Mouse (Mus musculus): Measurements from ENCODE around the gene Gm6793. TPM values are rescaled to one million over a fixed set of nuclear protein-coding genes. Genes with fewer than 3 reads are reported as not detected.

Gm6793 gene
- polyA plus RNA-seq, 1 experiment from 2014 or later = 0.63 TPM

GRCm38 (mm10) chr8:111976326-111976725 is 38.5 kb downstream of the Gm6793 start:
- no peaks in the 10 kb centered on the region for H3K4me1 ChIP-seq (replicated peaks)
- H3K27ac ChIP-seq = no peak overlapping the region
- H3K36me3 ChIP-seq = peaks cover 11% of the 10 kb centered on the region; the same call in 1 of the 2 replicates
- no peak overlapping the region for H3K4me3 ChIP-seq (replicated peaks)
- WGBS = 93% methylated on average over 2 of the region's 2 CpGs
- no peak overlapping the region for H3K9ac ChIP-seq
- H3K4me2 ChIP-seq (replicated peaks) = no peak overlapping the region
- no peak for ATAC-seq
- H3K9me3 ChIP-seq = no peaks in the 10 kb centered on the region
- no peaks in the 10 kb centered on the region for H3K27me3 ChIP-seq (replicated peaks)

- Histone ChIP-seq H3K4me2 (replicated peaks) (no peak overlapping the region), H3K9ac (no peak overlapping the region), H3K36me3 (peaks cover 11% of the 10 kb centered on the region; the same call in 1 of the 2 replicates), H3K9me3 (no peaks in the 10 kb centered on the region), H3K27me3 (replicated peaks) (no peaks in the 10 kb centered on the region), H3K27ac (no peak overlapping the region), H3K4me3 (replicated peaks) (no peak overlapping the region), H3K4me1 (replicated peaks) (no peaks in the 10 kb centered on the region)
- no peak for ATAC-seq
- 93% methylated on average over 2 of the region's 2 CpGs for WGBS
These were observed 39.1 kb downstream of the Gm6793 start for GRCm38 (mm10) chr8:111975706-111976105.

DNA sequence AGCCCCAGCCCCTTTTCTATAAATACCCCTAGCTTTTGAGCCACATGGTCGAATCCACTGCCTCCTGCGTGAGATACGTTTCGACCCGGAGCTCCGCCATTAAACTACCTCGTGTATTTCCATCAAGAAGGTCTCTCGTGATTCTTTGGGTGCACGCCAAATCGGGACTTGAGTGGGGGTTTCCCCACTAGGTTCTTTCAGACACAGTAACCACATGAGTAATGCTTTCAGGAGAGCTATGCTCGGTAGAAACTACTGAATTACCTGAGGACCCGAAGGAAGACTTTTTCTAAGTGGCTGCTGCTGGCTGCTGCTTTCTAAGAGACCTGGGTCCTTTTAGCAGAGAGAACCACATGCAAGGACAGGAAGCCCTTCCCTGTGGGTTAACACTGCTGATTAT is 40.7 kb downstream of the Gm6793 start:
- no peak overlapping the region for H3K9ac ChIP-seq
- 96% methylated on average over 12 of the region's 12 CpGs for WGBS
- H3K4me3 ChIP-seq (replicated peaks) = no peak overlapping the region
- no peak overlapping the region for H3K27ac ChIP-seq
- H3K27me3 ChIP-seq (replicated peaks) = no peaks in the 10 kb centered on the region
- H3K4me2 ChIP-seq (replicated peaks) = no peak overlapping the region
- peaks cover 10% of the 10 kb centered on the region; the same call in 1 of the 2 replicates for H3K36me3 ChIP-seq
- H3K4me1 ChIP-seq (replicated peaks) = no peaks in the 10 kb centered on the region
- ATAC-seq = no peak
- H3K9me3 ChIP-seq = no peaks in the 10 kb centered on the region

DNA sequence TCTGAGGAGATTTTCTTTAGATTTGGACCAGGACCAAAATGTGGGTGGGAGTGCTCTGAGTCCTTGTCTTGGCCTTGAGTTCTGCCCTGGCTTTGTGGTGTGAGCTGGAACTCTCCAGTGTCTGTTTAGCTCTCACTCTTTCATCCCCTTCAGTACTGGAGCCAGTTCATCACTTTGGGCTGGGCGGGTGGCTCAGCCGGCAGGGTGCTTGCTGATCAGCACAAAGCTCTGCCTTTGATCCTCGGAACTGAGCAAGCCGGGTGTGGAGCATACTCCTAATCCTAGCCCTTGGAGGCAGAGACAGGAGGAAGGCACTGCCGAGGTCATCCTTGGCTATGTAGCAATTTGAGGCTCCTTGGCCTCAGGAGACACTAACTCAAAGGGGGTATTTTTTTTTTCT is 45.8 kb downstream of the Gm6793 start:
- H3K36me3 ChIP-seq = 0 out of 2 replicates have a peak, but pooled peaks cover 4% of the 10 kb centered on the region
- H3K4me2 ChIP-seq (replicated peaks) = no peak overlapping the region
- no peaks in the 10 kb centered on the region for H3K4me1 ChIP-seq (replicated peaks)
- no peak overlapping the region for H3K27ac ChIP-seq
- ATAC-seq = no peak
- no peaks in the 10 kb centered on the region for H3K9me3 ChIP-seq
- H3K9ac ChIP-seq = no peak overlapping the region
- H3K27me3 ChIP-seq (replicated peaks) = no peaks in the 10 kb centered on the region
- WGBS = 52% methylated on average over 5 of the region's 5 CpGs
- H3K4me3 ChIP-seq (replicated peaks) = no peak overlapping the region

DNA sequence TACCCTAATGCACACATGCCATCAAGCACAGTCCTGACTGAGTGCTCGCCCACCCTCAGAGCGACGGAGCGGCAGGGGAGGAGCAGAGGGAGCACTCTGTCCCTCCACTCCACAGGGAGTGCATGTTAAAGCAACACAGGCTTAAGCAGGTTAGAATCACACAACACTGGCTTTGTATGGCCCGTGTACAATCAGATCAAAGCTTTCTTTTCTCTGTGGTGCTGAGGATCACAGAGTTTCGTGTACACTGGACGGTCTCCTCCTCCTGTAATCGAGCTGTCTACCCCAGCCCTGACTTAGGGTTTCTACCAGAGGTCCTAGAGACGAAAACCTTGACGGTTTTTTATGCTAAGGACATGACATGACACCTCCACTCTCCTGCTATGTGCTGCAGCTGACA is 46.3 kb downstream of the Gm6793 start:
- Histone ChIP-seq H3K27ac (no peak overlapping the region), H3K27me3 (replicated peaks) (no peaks in the 10 kb centered on the region), H3K4me3 (replicated peaks) (no peak overlapping the region), H3K9ac (no peak overlapping the region), H3K36me3 (0 out of 2 replicates have a peak, but pooled peaks cover 4% of the 10 kb centered on the region), H3K4me1 (replicated peaks) (no peaks in the 10 kb centered on the region), H3K4me2 (replicated peaks) (no peak overlapping the region), H3K9me3 (no peaks in the 10 kb centered on the region)
- no peak for ATAC-seq
- WGBS = 89% methylated on average over 10 of the region's 10 CpGs

GRCm38 (mm10) chr8:111967246-111967870 is 47.5 kb downstream of the Gm6793 start:
- H3K36me3 ChIP-seq = 0 out of 2 replicates have a peak, but pooled peaks cover 4% of the 10 kb centered on the region
- no peak overlapping the region for H3K4me2 ChIP-seq (replicated peaks)
- no peaks in the 10 kb centered on the region for H3K4me1 ChIP-seq (replicated peaks)
- H3K4me3 ChIP-seq (replicated peaks) = no peak overlapping the region
- no peaks in the 10 kb centered on the region for H3K27me3 ChIP-seq (replicated peaks)
- no peak for ATAC-seq
- no peak overlapping the region for H3K27ac ChIP-seq
- H3K9ac ChIP-seq = no peak overlapping the region
- no peaks in the 10 kb centered on the region for H3K9me3 ChIP-seq
- WGBS = 78% methylated on average over 5 of the region's 5 CpGs

- H3K27ac ChIP-seq = no peak overlapping the region
- H3K9ac ChIP-seq = no peak overlapping the region
- no peak overlapping the region for H3K4me2 ChIP-seq (replicated peaks)
- no peaks in the 10 kb centered on the region for H3K4me1 ChIP-seq (replicated peaks)
- H3K4me3 ChIP-seq (replicated peaks) = no peak overlapping the region
- 62% methylated on average over 7 of the region's 7 CpGs for WGBS
- ATAC-seq = no peak
- H3K27me3 ChIP-seq (replicated peaks) = no peaks in the 10 kb centered on the region
- H3K36me3 ChIP-seq = no peaks in the 10 kb centered on the region
- H3K9me3 ChIP-seq = no peaks in the 10 kb centered on the region
These were observed 49.8 kb downstream of the Gm6793 start for GRCm38 (mm10) chr8:111964849-111965561.

DNA sequence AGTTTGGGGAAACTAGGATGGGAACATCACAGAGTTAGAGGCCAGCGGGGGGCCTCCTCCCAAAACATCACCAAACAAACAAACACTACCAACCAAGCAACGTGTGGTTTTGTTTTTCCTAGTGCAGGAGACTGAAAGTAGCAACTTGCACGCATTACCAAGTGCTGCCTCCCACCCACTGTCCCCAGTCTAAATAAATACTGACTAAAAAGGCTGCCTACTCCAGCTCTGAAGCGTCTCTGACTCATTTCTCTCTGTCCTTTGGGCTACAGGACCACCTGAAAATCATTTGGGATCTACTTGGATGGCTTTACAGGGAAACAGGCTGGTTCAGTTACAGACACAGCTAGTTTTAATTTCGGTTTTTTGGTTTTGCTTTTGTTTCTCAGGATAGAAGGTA is 50.5 kb downstream of the Gm6793 start:
- H3K9ac ChIP-seq = no peak overlapping the region
- 57% methylated on average over 5 of the region's 5 CpGs for WGBS
- H3K4me1 ChIP-seq (replicated peaks) = no peaks in the 10 kb centered on the region

DNA sequence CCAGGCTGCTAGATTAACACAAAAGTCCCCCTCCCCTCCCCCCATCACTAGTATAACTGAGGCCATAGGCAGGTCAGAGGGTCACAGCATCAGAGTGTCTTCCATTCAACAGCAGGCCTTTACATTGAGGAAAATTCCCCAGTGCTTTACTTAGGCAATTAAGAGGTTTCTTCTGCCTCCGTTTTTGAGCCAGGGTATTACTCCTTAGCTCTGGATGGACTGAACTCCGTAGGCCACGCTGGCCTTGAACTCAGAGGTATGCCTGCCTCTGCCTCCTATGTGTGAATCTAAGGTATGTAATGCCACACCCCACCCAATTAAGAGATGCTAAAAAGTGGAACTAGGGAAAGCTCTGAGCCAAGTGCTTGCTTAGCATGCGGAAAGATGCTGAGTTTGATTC is 51.3 kb downstream of the Gm6793 start:
- Histone ChIP-seq H3K36me3 (no peaks in the 10 kb centered on the region), H3K9ac (no peak overlapping the region)
- 91% methylated on average over 4 of the region's 4 CpGs for WGBS

More for the DNA sequence above, 50.5 kb downstream of the Gm6793 start:
- H3K9me3 ChIP-seq = no peaks in the 10 kb centered on the region
- H3K27me3 ChIP-seq (replicated peaks) = no peaks in the 10 kb centered on the region
- H3K27ac ChIP-seq = no peak overlapping the region
- no peaks in the 10 kb centered on the region for H3K36me3 ChIP-seq
- no peak overlapping the region for H3K4me3 ChIP-seq (replicated peaks)
- no peak overlapping the region for H3K4me2 ChIP-seq (replicated peaks)
- ATAC-seq = no peak

More for the DNA sequence above, 51.3 kb downstream of the Gm6793 start:
- Histone ChIP-seq H3K9me3 (no peaks in the 10 kb centered on the region), H3K4me1 (replicated peaks) (no peaks in the 10 kb centered on the region), H3K27ac (no peak overlapping the region), H3K4me3 (replicated peaks) (no peak overlapping the region), H3K27me3 (replicated peaks) (no peaks in the 10 kb centered on the region), H3K4me2 (replicated peaks) (no peak overlapping the region)
- ATAC-seq = no peak

Other genes with a start within 250 kb of the Gm6793 start
- 182 and 187 TPM in 2 replicates for gene Cfdp1, start 160.7 kb downstream of the Gm6793 start, polyA plus RNA-seq (2015; fragmentation: Nextera tagmentation; extraction: Ambion mirVana)
- gene Tmem170, start 138.3 kb downstream of the Gm6793 start, polyA plus RNA-seq (2015; fragmentation: Nextera tagmentation; extraction: Ambion mirVana) = 15.9 and 16.0 TPM in 2 replicates
- gene Chst5, start 104.6 kb downstream of the Gm6793 start, polyA plus RNA-seq (2015; fragmentation: Nextera tagmentation; extraction: Ambion mirVana) = 1.2 and 1.7 TPM in 2 replicates
- 9.3 and 11.5 TPM in 2 replicates for gene Tmem231, start 81.2 kb downstream of the Gm6793 start, polyA plus RNA-seq (2015; fragmentation: Nextera tagmentation; extraction: Ambion mirVana)
- 194 and 215 TPM in 2 replicates for gene Gabarapl2, start 74.3 kb downstream of the Gm6793 start, polyA plus RNA-seq (2015; fragmentation: Nextera tagmentation; extraction: Ambion mirVana)
- gene Adat1, start 22.7 kb downstream of the Gm6793 start, polyA plus RNA-seq (2015; fragmentation: Nextera tagmentation; extraction: Ambion mirVana) = 7.7 and 8.3 TPM in 2 replicates
- gene Kars, start 3.7 kb downstream of the Gm6793 start, polyA plus RNA-seq (2015; fragmentation: Nextera tagmentation; extraction: Ambion mirVana) = 181 and 195 TPM in 2 replicates
- gene Terf2ip, start 3.6 kb downstream of the Gm6793 start, polyA plus RNA-seq (2015; fragmentation: Nextera tagmentation; extraction: Ambion mirVana) = 18.2 and 19.0 TPM in 2 replicates

Data from intestine, embryonic 15.5 days (tissue).